Mouse (Mus musculus) forebrain, embryonic 10.5 days (tissue): ENCODE results near the gene Atp8a1. TPM values are rescaled to one million over a fixed set of nuclear protein-coding genes. Genes with fewer than 3 reads are reported as not detected.

Experiments
- DNase-seq: peaks from one replicate; pipeline ENCODE4 v3.0.0-alpha.2; 2017; ENCODE audit warnings: low spot score; ENCODE audit errors: extremely low spot score
- H3K27ac ChIP-seq: fragments of 300-500 bp; sonication (generic); 2 replicates; pipeline ENCODE4 v1.5.1; 2016; ENCODE audit warnings: mild to moderate bottlenecking
- H3K27me3 ChIP-seq: fragments of 300-500 bp; sonication (generic); 2 replicates; pipeline ENCODE4 v1.6.1; 2016; ENCODE audit warnings: mild to moderate bottlenecking; ENCODE audit not compliant: poor library complexity, severe bottlenecking
- H3K36me3 ChIP-seq: fragments of 300-500 bp; sonication (generic); replicated peaks from 2 replicates; pipeline ENCODE4 v1.6.1; 2016; ENCODE audit warnings: mild to moderate bottlenecking, moderate library complexity
- H3K4me1 ChIP-seq: fragments of 300-500 bp; sonication (generic); 2 replicates; pipeline ENCODE4 v1.6.1; 2016
- H3K4me3 ChIP-seq: fragments of 300-500 bp; sonication (generic); 2 replicates; pipeline ENCODE4 v1.5.1; 2016; ENCODE audit warnings: mild to moderate bottlenecking, moderate library complexity
- H3K9me3 ChIP-seq: fragments of 300-500 bp; sonication (generic); 2 replicates; pipeline ENCODE4 v1.6.1; 2016; ENCODE audit warnings: mild to moderate bottlenecking, moderate library complexity
- WGBS: fragments of 180-500 bp; shearing (Covaris S2); methylation state at CpG from one replicate; pipeline ENCODE4 v1.1.7; 2016; 5-methylcytosine and 5-hydroxymethylcytosine counted together
- polyA plus RNA-seq: library from polyadenylated mRNA; unstranded; fragments of >200 nt; fragmentation: Nextera tagmentation; extraction: Ambion mirVana; gene quantifications from 2 replicates; pipeline ENCODE4 v1.2.1, GENCODE M21; 2016

Gene Atp8a1
- polyA plus RNA-seq, 1 experiment from 2014 or later: 15.1 TPM

- DNase-seq: no peak
- Histone ChIP-seq H3K36me3 (0 out of 2 replicates have a peak, but pooled peaks cover 3% of the 10 kb centered on the region), H3K27ac (no peak overlapping the region), H3K27me3 (no peaks in the 10 kb centered on the region), H3K4me1 (no peaks in the 10 kb centered on the region), H3K9me3 (no peaks in the 10 kb centered on the region), H3K4me3 (no peak overlapping the region)
- WGBS: 89% methylated on average over 7 of the region's 7 CpGs
Measured at GRCm38 (mm10) chr5:67685906-67686305, 161.3 kb downstream of the Atp8a1 start.

GRCm38 (mm10) chr5:67685461-67685860, 161.8 kb downstream of the Atp8a1 start:
- Histone ChIP-seq H3K4me3 (no peak overlapping the region), H3K9me3 (no peaks in the 10 kb centered on the region), H3K27me3 (no peaks in the 10 kb centered on the region), H3K36me3 (0 out of 2 replicates have a peak, but pooled peaks cover 4% of the 10 kb centered on the region), H3K4me1 (peaks cover 3% of the 10 kb centered on the region), H3K27ac (no peak overlapping the region)
- no peak for DNase-seq
- 76% methylated on average over 5 of the region's 5 CpGs for WGBS

- DNase-seq: no peak
- Histone ChIP-seq H3K4me1 (peaks cover 9% of the 10 kb centered on the region), H3K36me3 (peaks cover 10% of the 10 kb centered on the region; the same call in 1 of the 2 replicates), H3K4me3 (no peak overlapping the region), H3K9me3 (no peaks in the 10 kb centered on the region), H3K27me3 (no peaks in the 10 kb centered on the region), H3K27ac (no peak overlapping the region)
- WGBS: 83% methylated on average over 3 of the region's 3 CpGs
Measured at GRCm38 (mm10) chr5:67678819-67679218, 168.4 kb downstream of the Atp8a1 start.

GRCm38 (mm10) chr5:67673008-67673407, 174.2 kb downstream of the Atp8a1 start:
- WGBS: 76% methylated on average over 4 of the region's 4 CpGs

GRCm38 (mm10) chr5:67670158-67670557, 177.1 kb downstream of the Atp8a1 start:
- Histone ChIP-seq H3K27me3 (peaks cover 7% of the 10 kb centered on the region), H3K4me1 (no peaks in the 10 kb centered on the region), H3K27ac (no peak overlapping the region), H3K36me3 (peaks cover 13% of the 10 kb centered on the region), H3K4me3 (no peak overlapping the region), H3K9me3 (no peaks in the 10 kb centered on the region)
- WGBS: 77% methylated on average over 6 of the region's 6 CpGs
- DNase-seq: no peak

More at GRCm38 (mm10) chr5:67673008-67673407, 174.2 kb downstream of the Atp8a1 start:
- Histone ChIP-seq H3K27me3 (no peaks in the 10 kb centered on the region), H3K36me3 (peaks cover 6% of the 10 kb centered on the region; the same call in 1 of the 2 replicates), H3K4me1 (no peaks in the 10 kb centered on the region), H3K9me3 (no peaks in the 10 kb centered on the region), H3K4me3 (no peak overlapping the region), H3K27ac (no peak overlapping the region)
- no peak for DNase-seq

GRCm38 (mm10) chr5:67669436-67669896, 177.8 kb downstream of the Atp8a1 start:
- Histone ChIP-seq H3K27ac (no peak overlapping the region), H3K4me1 (no peaks in the 10 kb centered on the region), H3K4me3 (no peak overlapping the region), H3K9me3 (no peaks in the 10 kb centered on the region), H3K27me3 (peaks cover 13% of the 10 kb centered on the region), H3K36me3 (peaks cover 15% of the 10 kb centered on the region)
- DNase-seq: no peak
- 94% methylated on average over 13 of the region's 13 CpGs for WGBS

- WGBS: 55% methylated on average over 6 of the region's 6 CpGs
- no peak overlapping the region for H3K27ac ChIP-seq
- H3K27me3 ChIP-seq: peaks cover 74% of the 10 kb centered on the region
- no peak for DNase-seq
- H3K9me3 ChIP-seq: no peaks in the 10 kb centered on the region
- H3K4me3 ChIP-seq: no peak overlapping the region
- H3K36me3 ChIP-seq: peaks cover 13% of the 10 kb centered on the region
- H3K4me1 ChIP-seq: peaks cover 10% of the 10 kb centered on the region
Measured at GRCm38 (mm10) chr5:67662715-67663114, 184.5 kb downstream of the Atp8a1 start.

- Histone ChIP-seq H3K9me3 (no peaks in the 10 kb centered on the region), H3K36me3 (no peaks in the 10 kb centered on the region; the same call in 1 of the 2 replicates), H3K4me1 (peaks cover 38% of the 10 kb centered on the region), H3K4me3 (no peak overlapping the region), H3K27me3 (peaks cover 80% of the 10 kb centered on the region), H3K27ac (no peak overlapping the region)
- no peak for DNase-seq
- 87% methylated on average over 9 of the region's 9 CpGs for WGBS
Measured at GRCm38 (mm10) chr5:67659864-67660263, 187.4 kb downstream of the Atp8a1 start.

GRCm38 (mm10) chr5:67656821-67657259, 190.4 kb downstream of the Atp8a1 start:
- Histone ChIP-seq H3K9me3 (no peaks in the 10 kb centered on the region), H3K4me3 (no peak overlapping the region), H3K27me3 (peaks cover 86% of the 10 kb centered on the region), H3K4me1 (peaks cover 33% of the 10 kb centered on the region), H3K36me3 (peaks cover 6% of the 10 kb centered on the region; the same call in 1 of the 2 replicates), H3K27ac (no peak overlapping the region)
- 21% methylated on average over 13 of the region's 13 CpGs for WGBS
- DNase-seq: peak; percentile 43

- no peak overlapping the region for H3K27ac ChIP-seq
- no peaks in the 10 kb centered on the region for H3K9me3 ChIP-seq
Measured at GRCm38 (mm10) chr5:67655696-67656519, 191.3 kb downstream of the Atp8a1 start.

GRCm38 (mm10) chr5:67654572-67654971, 192.7 kb downstream of the Atp8a1 start:
- Histone ChIP-seq H3K9me3 (no peaks in the 10 kb centered on the region), H3K4me1 (peaks cover 33% of the 10 kb centered on the region), H3K4me3 (no peak overlapping the region), H3K27ac (no peak overlapping the region), H3K36me3 (peaks cover 7% of the 10 kb centered on the region; the same call in 1 of the 2 replicates), H3K27me3 (peaks cover 87% of the 10 kb centered on the region)
- WGBS: 69% methylated on average over 5 of the region's 5 CpGs
- no peak for DNase-seq

More at GRCm38 (mm10) chr5:67655696-67656519, 191.3 kb downstream of the Atp8a1 start:
- 40% methylated on average over 14 of the region's 14 CpGs for WGBS
- peaks cover 86% of the 10 kb centered on the region for H3K27me3 ChIP-seq
- no peak for DNase-seq
- H3K36me3 ChIP-seq: peaks cover 6% of the 10 kb centered on the region; the same call in 1 of the 2 replicates
- H3K4me1 ChIP-seq: peaks cover 33% of the 10 kb centered on the region
- H3K4me3 ChIP-seq: no peak overlapping the region

- Histone ChIP-seq H3K36me3 (peaks cover 8% of the 10 kb centered on the region; the same call in 1 of the 2 replicates), H3K4me3 (no peak overlapping the region), H3K9me3 (no peaks in the 10 kb centered on the region), H3K27ac (no peak overlapping the region), H3K4me1 (peaks cover 33% of the 10 kb centered on the region), H3K27me3 (peaks cover 85% of the 10 kb centered on the region)
- no peak for DNase-seq
- 94% methylated on average over 3 of the region's 3 CpGs for WGBS
Measured at GRCm38 (mm10) chr5:67653543-67653942, 193.7 kb downstream of the Atp8a1 start.

GRCm38 (mm10) chr5:67652468-67652867, 194.8 kb downstream of the Atp8a1 start:
- no peak for DNase-seq
- Histone ChIP-seq H3K9me3 (no peaks in the 10 kb centered on the region), H3K27ac (no peak overlapping the region), H3K4me1 (peaks cover 30% of the 10 kb centered on the region), H3K27me3 (peaks cover 85% of the 10 kb centered on the region), H3K4me3 (no peak overlapping the region), H3K36me3 (peaks cover 18% of the 10 kb centered on the region)
- 93% methylated on average over 4 of the region's 4 CpGs for WGBS
